Mouse (Mus musculus): ENCODE measurements around the gene Prl8a1. TPM values are rescaled to one million over a fixed set of nuclear protein-coding genes. Genes with fewer than 3 reads are reported as not detected.

Gene Prl8a1
- polyA plus RNA-seq (2012; rRNA removed): not detected in 2 replicates

GRCm38 (mm10) chr13:27582071-27582470 lies at the start of gene Prl8a1:
Gene Prl8a1 (minus strand): TSS chr13:27582171.

GRCm38 (mm10) chr13:27610482-27610881 lies 28.5 kb upstream of the Prl8a1 start, which contains the start of gene Prl7b1:
Gene Prl7b1 (minus strand): TSS chr13:27610582.

GRCm38 (mm10) chr13:27564506-27564905 lies 17.5 kb downstream of the Prl8a1 start, which contains the start of gene Prl8a9:
Gene Prl8a9 (minus strand): TSS chr13:27564606.

Other genes starting within 250 kb of the Prl8a1 start
- gene Prl8a2, start 236.5 kb downstream of the Prl8a1 start, polyA plus RNA-seq (2012; rRNA removed): not detected in 2 replicates
- not detected in 2 replicates for gene Prl2b1, start 191.3 kb downstream of the Prl8a1 start, polyA plus RNA-seq (2012; rRNA removed)
- not detected in 2 replicates for gene Prl8a6, start 143.5 kb downstream of the Prl8a1 start, polyA plus RNA-seq (2012; rRNA removed)
- not detected in 2 replicates for gene Prl8a8, start 69.0 kb downstream of the Prl8a1 start, polyA plus RNA-seq (2012; rRNA removed)
- gene Prl8a9, start 17.6 kb downstream of the Prl8a1 start, polyA plus RNA-seq (2012; rRNA removed): not detected in 2 replicates
- not detected in 2 replicates for gene Prl7b1, start 28.4 kb upstream of the Prl8a1 start, polyA plus RNA-seq (2012; rRNA removed)
- gene Prl7a1, start 60.3 kb upstream of the Prl8a1 start, polyA plus RNA-seq (2012; rRNA removed): not detected in 2 replicates
- not detected in 2 replicates for gene Prl7a2, start 85.9 kb upstream of the Prl8a1 start, polyA plus RNA-seq (2012; rRNA removed)
- not detected in 2 replicates for gene Prl7d1, start 134.6 kb upstream of the Prl8a1 start, polyA plus RNA-seq (2012; rRNA removed)
- gene Prl7c1, start 198.6 kb upstream of the Prl8a1 start, polyA plus RNA-seq (2012; rRNA removed): not detected in 2 replicates
- gene Prl2a1, start 219.5 kb upstream of the Prl8a1 start, polyA plus RNA-seq (2012; rRNA removed): not detected in 2 replicates

Data from stomach, adult 2 months (tissue).